Mouse (Mus musculus) heart, adult 2 months (tissue): ENCODE measurements around the gene Gm9040.

Experiments
- CTCF ChIP-seq: fragments of 200-600 bp; IDR thresholded peaks from 2 replicates; pipeline ENCODE4 v1.8.1; 2022; ENCODE audit warnings: antibody characterized with exemption, mild to moderate bottlenecking, moderate library complexity
- EP300 ChIP-seq: fragments of 200-500 bp; IDR thresholded peaks from 2 replicates; pipeline ENCODE4 v1.6.1; 2011; ENCODE audit warnings: low read depth, low read length, control low read depth; ENCODE audit not compliant: insufficient read depth
- POLR2A ChIP-seq: fragments of 200-500 bp; IDR thresholded peaks from 2 replicates; pipeline ENCODE4 v1.6.1; 2011; ENCODE audit warnings: mild to moderate bottlenecking, low read depth, low read length, control low read depth; ENCODE audit not compliant: insufficient read depth

DNA sequence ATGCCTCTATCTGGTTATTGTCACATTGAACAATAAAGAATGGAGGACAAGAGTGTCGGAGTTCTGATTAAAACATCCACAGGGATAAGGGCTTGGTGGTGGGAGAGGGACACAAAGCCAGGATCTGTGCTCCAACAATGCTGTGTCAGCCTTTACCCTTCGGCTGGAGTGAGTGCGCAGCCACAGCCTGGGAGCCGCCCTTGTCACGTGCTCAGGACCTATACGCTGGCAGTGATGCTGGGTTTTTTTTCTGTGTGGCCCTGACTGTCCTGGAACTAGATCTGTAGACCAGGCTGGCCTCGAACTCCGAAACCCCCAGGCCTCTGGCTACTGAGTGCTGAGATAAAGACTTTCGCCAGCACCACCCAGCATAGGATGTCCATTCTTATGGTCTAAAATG is 42.7 kb upstream of the Gm9040 start:
- TF ChIP-seq CTCF (no peak), EP300 (no peak), POLR2A (no peak)
